Mouse (Mus musculus): ENCODE data around the gene Nhlrc1.

GRCm38 (mm10) chr13:46970286-46970945, 44.2 kb downstream of the Nhlrc1 start:
- TF ChIP-seq CTCF (IDR thresholded peaks at IDR 0.05; ENCODE audit: low read depth) (no peak), EP300 (IDR thresholded peaks at IDR 0.05; ENCODE audit: low read depth) (no peak)
